Mouse (Mus musculus): ENCODE data around the gene Hace1.

Gene Hace1

GRCm38 (mm10) chr10:45706849-45707248, 129.2 kb downstream of the Hace1 start:
- DNase-seq, result no peak

- no peak for DNase-seq
Measured at GRCm38 (mm10) chr10:45710848-45711247, 133.2 kb downstream of the Hace1 start.

GRCm38 (mm10) chr10:45711348-45711747, 133.7 kb downstream of the Hace1 start:
- no peak for DNase-seq
